Mouse (Mus musculus) erythroblast, embryonic 14.5 days (primary cell): ENCODE results near the gene Ppp1r9a.

Experiments
- GATA1 ChIP-seq: IDR thresholded peaks from 2 replicates; pipeline ENCODE4 v1.6.1; 2012; ENCODE audit warnings: low read length, inconsistent platforms, mixed read lengths
- TAL1 ChIP-seq: IDR thresholded peaks from 3 replicates; pipeline ENCODE4 v1.6.1; 2012; ENCODE audit warnings: low read length, inconsistent platforms, mixed read lengths

GRCm38 (mm10) chr6:4998929-4999328 is 96.2 kb downstream of the Ppp1r9a start:
- TF ChIP-seq GATA1: no peak
- no peak for TF ChIP-seq TAL1
